Mouse (Mus musculus) spleen, adult 2 months (tissue): Measurements from ENCODE around the gene Pdlim3.
"Not testable (repeated sequence)": the region's sequence is repeated elsewhere in the genome, so short reads cannot be mapped to it uniquely, and the experiment has no call there.

Experiments used
- CTCF ChIP-seq: fragments of 200-500 bp; IDR thresholded peaks from 2 replicates; pipeline ENCODE4 v1.5.1; 2011; ENCODE audit warnings: mild to moderate bottlenecking, inconsistent platforms; ENCODE audit not compliant: insufficient read depth, insufficient read length, insufficient replicate concordance; ENCODE audit errors: extremely low read depth
- POLR2A ChIP-seq: fragments of 200-500 bp; IDR thresholded peaks from 2 replicates; pipeline ENCODE4 v1.6.1; 2011; ENCODE audit warnings: low read depth, low read length, inconsistent platforms

GRCm38 (mm10) chr8:45871587-45871986 is 13.7 kb upstream of the Pdlim3 start:
- not testable (repeated sequence) for TF ChIP-seq POLR2A, CTCF
